Mouse (Mus musculus): ENCODE data around the gene Pdzrn3.

Pdzrn3 gene

DNA sequence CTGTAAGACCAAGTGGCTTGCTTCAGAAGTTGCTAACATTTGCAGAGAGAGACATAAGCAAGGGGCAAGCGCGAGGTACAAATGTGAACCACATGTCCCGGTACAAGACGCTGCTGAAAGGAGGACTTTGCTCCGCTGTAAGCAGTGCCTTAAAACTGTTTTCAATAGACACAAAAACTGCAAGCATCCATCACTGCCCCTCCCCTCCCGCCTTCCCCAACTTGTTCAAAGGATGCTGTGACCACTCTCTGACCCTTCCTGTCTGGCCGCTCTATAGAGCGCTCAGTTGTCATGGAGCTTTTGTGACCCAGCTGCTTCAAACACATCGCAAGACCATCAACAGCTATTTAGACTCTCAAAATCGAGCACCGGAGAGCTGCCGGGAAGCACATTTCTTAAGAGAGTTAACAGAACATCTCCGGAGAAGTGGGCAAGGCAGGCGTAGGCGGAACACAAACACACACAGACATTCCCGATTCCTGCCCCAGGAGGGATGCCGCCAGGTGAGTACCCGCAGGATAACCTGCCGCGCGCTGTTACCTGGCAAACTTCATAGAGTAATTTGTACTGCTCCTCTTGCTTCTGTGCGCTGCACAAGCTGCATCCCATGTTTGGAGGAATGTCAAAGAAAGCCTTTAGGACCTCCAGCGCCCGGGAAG is 179.3 kb downstream of the Pdzrn3 start:
- peak; percentile 29 to 43 for DNase-seq (ENCODE audit: low spot score in 2 of 2)

GRCm38 (mm10) chr6:101197642-101198041 is 180.1 kb downstream of the Pdzrn3 start:
- DNase-seq (ENCODE audit: low spot score in 2 of 2): peak; percentile 81 to 90

DNA sequence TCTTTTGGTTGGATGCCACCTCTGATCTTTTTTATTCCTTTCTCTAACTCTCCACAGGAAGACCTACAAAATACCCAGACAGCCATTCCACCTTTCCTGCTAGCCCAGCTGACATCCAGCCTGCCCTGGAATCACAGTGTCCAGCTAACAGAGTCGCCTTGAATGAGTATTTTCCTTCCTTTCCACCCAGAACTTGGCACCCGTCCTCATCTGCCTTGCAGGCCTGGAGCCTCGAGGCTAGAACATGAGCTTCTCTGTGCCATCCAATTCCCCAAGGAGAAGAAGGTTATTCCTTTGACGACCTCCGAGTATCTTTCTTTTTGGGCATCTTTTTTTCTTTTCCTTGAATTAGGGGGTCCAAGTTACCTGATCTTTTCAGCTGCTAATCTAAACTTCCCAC is 181.8 kb downstream of the Pdzrn3 start:
- no peak for DNase-seq (ENCODE audit: low spot score in 2 of 2)

DNA sequence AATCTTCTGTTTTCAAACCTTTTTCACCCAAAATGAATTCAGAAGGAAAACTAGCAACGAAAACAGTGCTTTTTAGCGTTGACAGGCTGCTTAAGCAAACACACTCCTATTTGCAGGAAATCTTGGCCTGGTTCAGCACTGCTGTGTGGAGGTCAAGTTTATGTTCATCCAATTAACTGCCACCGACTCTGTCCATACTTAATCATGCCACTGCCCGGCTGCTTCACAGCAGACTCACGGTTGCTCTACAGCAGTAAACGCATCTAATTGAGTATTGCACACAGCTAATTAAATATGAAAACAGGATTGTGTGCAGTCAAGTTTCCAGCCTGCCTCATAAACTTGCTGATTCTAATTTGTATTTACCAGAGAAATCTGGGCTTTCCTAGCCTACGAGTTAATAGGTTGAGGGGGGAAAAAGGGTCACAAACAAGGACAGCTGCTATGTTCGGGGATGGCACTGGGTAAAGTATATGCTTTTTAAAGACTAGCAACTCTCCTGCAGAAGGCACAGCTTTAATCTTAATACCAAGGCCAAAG is 183.2 kb downstream of the Pdzrn3 start:
- no peak for DNase-seq (ENCODE audit: low spot score in 2 of 2)

DNA sequence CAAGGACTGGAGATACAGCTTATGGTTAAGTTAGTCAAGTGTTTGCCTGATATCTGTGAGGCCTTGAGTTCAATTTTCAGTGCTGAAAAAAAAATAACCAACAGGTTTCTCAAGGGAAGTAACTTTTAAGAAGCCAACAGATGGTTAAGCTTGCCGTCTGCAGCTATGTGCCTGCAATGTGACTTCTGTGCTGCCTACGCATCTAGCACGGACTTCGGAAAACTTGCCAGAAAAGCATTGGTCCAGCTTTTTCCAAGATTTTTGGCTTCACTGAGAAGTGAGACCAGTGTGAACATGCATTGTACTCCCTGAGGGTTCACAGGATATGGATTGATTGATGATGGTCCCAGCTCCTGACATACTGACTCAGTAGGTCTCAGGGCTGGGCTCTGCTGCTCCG is 186.1 kb downstream of the Pdzrn3 start:
- peak; percentile 52 to 81 for DNase-seq (ENCODE audit: low spot score in 2 of 2)

GRCm38 (mm10) chr6:101187322-101187721 is 190.4 kb downstream of the Pdzrn3 start:
- DNase-seq (ENCODE audit: low spot score in 2 of 2): peak in 1 of 2 experiments; percentile 42

- no peak for DNase-seq (ENCODE audit: low spot score in 2 of 2)
Observed at GRCm38 (mm10) chr6:101186887-101187286, 190.8 kb downstream of the Pdzrn3 start.

GRCm38 (mm10) chr6:101184103-101184785 is 193.5 kb downstream of the Pdzrn3 start:
- peak; percentile 26 for DNase-seq (ENCODE audit: low spot score in 2 of 2)

DNA sequence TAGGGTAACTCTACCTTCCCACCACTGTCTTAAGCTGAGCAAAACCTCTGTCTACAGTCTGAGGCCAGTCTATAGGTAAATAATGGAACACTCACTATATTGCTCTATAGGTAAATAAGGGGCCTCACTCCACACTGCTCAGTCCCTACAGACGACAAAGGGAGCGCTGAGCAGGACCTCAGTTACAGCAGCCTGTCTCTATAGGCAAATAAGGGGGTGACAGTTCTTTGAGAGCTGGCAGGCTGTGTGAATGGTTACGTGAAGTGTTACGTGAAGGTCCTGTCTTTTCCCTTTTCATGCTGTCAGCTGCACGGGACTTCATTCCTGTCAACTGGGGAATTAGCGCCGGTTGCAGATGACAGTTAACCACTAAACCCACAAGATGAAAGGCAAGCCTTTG is 207.0 kb downstream of the Pdzrn3 start:
- no peak for DNase-seq (ENCODE audit: low spot score in 2 of 2)

DNA sequence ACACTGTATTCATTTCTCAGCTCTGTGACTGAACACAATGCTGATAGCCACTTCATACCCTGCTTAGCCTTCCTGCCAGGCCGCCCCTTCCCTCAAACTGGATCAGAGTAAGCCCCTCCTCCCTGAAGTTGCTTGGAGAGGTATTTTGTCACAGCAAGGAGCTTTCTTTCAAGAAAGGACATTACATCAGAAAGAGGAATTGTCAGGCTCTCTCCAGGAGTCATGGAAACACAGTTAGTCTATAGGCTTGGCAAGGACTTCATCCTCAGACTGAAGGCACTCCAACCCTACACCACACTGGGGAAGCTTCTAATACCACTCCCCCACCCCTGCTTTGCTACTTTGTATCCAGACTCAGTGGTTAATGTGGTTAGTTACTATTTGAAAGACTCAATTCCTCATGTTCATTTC is 224.2 kb downstream of the Pdzrn3 start:
- DNase-seq (ENCODE audit: low spot score in 2 of 2): no peak

GRCm38 (mm10) chr6:101135368-101135767 is 242.3 kb downstream of the Pdzrn3 start:
- no peak for DNase-seq (ENCODE audit: low spot score in 2 of 2)

DNA sequence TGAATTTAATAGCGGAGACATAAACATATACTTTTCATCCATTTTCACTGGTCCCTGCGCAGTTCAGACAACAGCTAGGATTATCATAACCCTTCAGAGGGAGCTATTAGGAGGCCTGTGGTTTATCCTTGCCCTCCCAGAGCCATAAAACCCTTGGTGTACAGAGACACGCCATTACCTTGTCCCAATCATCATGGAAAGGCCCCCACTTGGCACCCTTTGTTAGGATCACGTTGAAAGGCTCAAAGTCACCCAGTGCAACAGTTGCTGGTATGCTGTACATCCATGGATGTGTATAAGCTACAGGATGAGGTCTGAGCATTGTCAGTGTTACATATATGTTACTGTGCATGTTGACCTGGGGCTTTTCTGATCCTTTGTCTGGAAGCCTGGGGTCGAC is 252.3 kb downstream of the Pdzrn3 start:
- no peak for DNase-seq (ENCODE audit: low spot score in 2 of 2)

- no peak for DNase-seq (ENCODE audit: low spot score in 2 of 2)
Observed at GRCm38 (mm10) chr6:101108951-101109350, 268.7 kb downstream of the Pdzrn3 start.

DNA sequence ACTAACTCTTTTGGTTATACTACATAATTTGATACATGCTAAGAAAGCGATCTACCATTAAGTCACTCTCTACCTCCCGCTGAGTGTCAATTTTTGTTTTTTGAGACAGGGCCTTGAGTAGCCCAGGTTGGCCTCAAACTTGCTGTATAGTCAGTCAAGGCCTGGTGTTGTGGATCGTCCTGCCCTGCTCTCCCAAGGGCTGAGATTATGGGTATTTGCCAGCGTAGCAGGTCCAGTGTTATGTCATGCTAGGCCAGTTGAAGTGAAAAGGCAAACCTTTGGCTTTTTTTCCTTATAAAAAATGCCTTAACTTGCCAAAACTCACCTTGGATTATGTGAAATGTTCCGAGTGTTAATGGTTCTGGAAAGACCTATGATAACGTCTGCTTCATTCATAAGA is 274.2 kb downstream of the Pdzrn3 start:
- no peak for DNase-seq (ENCODE audit: low spot score in 2 of 2)

- no peak for DNase-seq (ENCODE audit: low spot score in 2 of 2)
Observed at GRCm38 (mm10) chr6:101101709-101102654, 275.7 kb downstream of the Pdzrn3 start.

Measured in frontal cortex, postnatal 36 days (tissue).